Mouse (Mus musculus): ENCODE data around the gene Rnf149.
A peak's percentile ranks its signal among the peaks of the same experiment; 100 is the strongest.

The Rnf149 gene

GRCm38 (mm10) chr1:39575778-39576375 is 1.3 kb downstream of the Rnf149 start:
- DNase-seq (ENCODE audit: low spot score): no peak

GRCm38 (mm10) chr1:39573890-39574289 is 3.3 kb downstream of the Rnf149 start:
- no peak for DNase-seq (ENCODE audit: low spot score)

GRCm38 (mm10) chr1:39571653-39572052 is 5.6 kb downstream of the Rnf149 start:
- DNase-seq (ENCODE audit: low spot score): no peak

DNA sequence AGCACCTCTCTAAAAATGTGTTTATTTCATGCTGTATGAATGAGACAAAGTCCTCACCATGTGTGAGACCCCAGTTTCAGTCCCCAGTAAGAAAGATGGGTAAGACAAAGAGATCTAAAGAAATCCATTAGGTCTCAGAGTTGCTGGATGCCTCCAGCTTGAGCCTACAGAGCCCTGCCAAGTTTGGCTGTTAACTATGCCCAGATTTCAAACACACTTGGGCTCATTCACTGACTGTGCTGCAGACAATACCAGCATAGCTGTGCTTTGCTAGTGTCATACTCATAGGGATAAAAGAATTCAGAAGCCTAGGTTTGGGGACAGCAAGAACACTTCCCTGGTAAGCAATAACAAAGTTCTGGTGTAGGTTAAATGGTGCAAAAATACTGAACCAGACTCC is 9.1 kb downstream of the Rnf149 start:
- DNase-seq (ENCODE audit: low spot score): no peak

DNA sequence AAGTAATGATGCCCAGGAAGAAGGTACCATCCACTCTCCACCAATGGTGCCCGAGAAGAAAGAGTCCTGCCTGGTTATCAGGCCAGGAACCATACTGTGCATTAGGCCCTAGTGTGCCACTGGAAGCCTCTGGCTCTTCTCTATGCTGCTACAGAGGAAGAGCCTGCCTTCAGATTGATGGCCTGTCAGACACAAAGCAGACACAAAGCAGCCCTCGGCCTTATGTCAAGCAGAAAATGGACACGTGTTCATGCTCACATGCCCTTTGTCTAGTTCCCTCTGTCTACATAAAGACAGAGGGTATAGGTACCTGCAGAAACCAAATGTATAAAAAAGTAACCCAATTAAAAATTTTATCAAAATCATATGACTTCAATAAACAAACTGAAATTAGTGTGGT is 12.6 kb downstream of the Rnf149 start:
- DNase-seq (ENCODE audit: low spot score): no peak

DNA sequence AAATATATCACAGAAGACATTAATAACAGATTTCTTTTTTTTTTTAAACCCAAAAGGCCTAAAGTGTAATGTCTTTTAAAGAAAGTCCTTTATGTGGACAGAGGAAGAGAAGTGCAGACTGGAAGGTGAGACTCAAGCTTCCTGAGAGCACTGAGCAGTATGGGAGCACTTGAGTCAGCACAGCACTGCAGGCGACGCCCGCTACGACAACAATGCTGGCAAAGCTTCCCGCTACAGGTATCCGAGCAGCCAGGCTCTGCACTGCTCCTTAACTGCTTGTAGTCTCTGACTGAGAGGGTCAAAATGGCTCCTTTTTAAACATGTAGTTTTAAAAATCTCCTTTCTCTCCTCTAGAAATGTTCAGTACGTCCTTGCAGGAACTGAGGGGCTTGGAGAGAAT is 14.0 kb downstream of the Rnf149 start:
- no peak for DNase-seq (ENCODE audit: low spot score)

DNA sequence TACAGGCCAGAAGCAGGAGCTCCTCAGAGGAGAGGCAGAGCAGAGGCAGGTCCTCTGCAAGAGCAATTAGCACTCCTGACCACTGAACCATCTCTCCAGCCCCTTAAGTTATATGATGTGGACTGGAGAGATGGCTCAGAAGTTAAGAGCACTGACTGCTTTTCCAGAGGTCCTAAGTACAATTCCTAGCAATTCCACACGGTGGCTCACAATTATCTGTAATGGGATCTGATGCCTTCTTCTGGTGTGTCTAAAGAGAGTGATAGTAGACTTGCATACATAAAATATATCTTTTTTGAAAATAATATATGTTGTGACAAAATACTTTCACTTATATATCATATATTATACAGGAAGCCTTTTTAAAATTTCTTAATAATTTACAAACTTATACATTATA is 15.3 kb downstream of the Rnf149 start:
- DNase-seq (ENCODE audit: low spot score): no peak

DNA sequence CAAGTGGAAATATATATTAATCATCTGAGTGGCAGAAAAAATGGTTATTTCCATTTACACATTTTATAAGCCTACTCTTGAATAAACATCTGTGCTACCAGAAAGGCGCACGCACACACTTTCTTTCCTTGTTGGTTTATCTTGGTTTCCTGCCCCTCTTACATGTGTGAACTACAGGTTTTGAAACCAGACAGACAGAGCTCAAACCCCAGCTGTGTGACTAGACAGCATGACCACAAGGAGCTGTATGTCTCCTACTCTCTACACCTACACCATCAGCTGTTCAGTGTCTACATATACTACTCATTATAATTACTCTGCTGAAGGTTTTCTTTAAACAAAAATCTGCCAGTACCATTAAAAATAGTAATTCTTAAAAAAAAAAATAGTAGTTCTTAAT is 18.2 kb downstream of the Rnf149 start:
- DNase-seq (ENCODE audit: low spot score): no peak

GRCm38 (mm10) chr1:39555556-39556415 is 21.4 kb downstream of the Rnf149 start:
- DNase-seq (ENCODE audit: low spot score): no peak

- no peak for DNase-seq (ENCODE audit: low spot score)
Measured at GRCm38 (mm10) chr1:39549831-39550230, 27.4 kb downstream of the Rnf149 start.

DNA sequence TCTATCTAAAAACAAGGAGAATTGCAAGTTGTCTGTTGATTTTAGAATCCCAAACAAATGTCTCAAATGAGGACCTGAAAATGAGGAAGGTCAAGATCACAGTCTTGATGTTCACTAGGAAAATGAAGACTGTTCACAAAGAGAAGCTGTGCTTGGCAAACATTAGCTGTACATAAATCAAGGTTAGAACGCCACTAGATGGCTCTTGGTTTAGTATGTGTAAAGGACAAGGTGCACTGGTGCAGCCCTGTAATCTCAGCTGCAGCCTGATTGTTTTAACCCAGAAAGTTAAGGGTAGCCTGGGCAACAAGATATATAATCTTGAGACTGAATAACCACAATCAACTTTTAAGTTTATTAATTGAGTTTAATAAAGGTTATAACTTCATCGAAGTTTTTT is 30.0 kb downstream of the Rnf149 start:
- no peak for DNase-seq (ENCODE audit: low spot score)

GRCm38 (mm10) chr1:39546160-39546866 is 30.9 kb downstream of the Rnf149 start:
- DNase-seq (ENCODE audit: low spot score): no peak

DNA sequence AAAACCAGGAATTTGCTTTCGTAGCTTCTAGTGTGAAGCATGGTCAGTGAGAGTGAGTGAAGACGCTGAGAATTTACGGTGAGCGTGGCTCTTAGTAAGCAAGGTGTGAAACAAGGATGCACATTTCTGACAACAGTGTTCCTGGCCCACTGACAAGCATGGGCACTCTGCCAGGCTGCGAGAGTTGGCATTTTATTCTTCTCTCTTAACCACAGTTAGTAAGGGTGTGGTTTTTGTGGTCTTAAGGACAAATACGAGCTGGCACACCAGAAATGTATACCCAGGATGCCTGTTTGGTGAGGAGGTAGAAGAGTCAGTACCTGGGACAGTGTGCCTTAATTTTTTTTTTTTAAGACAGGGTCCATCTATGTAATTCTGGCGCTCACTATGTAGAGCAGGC is 31.6 kb downstream of the Rnf149 start:
- no peak for DNase-seq (ENCODE audit: low spot score)

DNA sequence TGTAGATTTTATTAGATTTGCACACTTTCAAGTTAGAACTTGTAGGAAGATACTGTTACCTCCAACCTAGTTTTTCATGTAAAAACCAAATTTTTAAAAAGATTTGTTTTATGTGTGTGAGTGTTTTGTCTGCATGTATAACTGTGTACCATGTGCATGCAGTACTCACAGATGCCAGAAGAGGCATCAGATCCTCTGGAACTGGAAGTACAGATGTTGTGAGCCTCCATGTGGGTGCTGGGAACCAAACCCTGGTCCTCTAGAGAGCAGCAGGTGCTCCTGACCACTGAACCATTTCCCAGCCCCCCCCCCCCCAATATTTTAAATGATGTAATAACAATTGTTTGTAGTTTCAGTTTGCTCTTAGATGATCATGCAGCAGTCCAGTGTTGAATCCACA is 36.6 kb downstream of the Rnf149 start:
- DNase-seq (ENCODE audit: low spot score): no peak

GRCm38 (mm10) chr1:39537631-39538380 is 39.4 kb downstream of the Rnf149 start:
- no peak for DNase-seq (ENCODE audit: low spot score)

DNA sequence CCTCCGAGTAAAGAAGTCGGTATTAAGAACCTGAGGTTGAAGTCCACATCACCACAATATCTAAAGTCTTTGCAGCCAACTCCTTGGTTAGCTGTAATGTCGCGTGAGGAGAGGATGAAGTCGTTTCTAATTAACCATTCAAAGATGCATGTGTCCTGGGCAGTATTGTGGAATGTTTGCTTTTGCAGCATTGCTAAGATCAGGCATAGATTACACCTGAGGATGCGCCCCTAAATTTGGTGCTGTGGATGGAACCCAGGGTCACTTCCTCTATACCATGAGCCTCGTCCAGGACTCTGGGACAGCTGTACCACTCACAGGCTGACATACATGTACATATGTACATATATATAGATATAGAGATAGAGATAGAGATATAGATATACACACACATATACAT is 40.5 kb downstream of the Rnf149 start:
- DNase-seq (ENCODE audit: low spot score): no peak

GRCm38 (mm10) chr1:39535515-39536311 is 41.5 kb downstream of the Rnf149 start:
- peak; percentile 98 for DNase-seq (ENCODE audit: low spot score)

- no peak for DNase-seq (ENCODE audit: low spot score)
Measured at GRCm38 (mm10) chr1:39534831-39535230, 42.4 kb downstream of the Rnf149 start, which contains the start of gene Cnot11. TSS of gene Cnot11 (plus strand) at chr1:39534992.

- DNase-seq (ENCODE audit: low spot score): no peak
Measured at GRCm38 (mm10) chr1:39533917-39534316, 43.3 kb downstream of the Rnf149 start.

DNA sequence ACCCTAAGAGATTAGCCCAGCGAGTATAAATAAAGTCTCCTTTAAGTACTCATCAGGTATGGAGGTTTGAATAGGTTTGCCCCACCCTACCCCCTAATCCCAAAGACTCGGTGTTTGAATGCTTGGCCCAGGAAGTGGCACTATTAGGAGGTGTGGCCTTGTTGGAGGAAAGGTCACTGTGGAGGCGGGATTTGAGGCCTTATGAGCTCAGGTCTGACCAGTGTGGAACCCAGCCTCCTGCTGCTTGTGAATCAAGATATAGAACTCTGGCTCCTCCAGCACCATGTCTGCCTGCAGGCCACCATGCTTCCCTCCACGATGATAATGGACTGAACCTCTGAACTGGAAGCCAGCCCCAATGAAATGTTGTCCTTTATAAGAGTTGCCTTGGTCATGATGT is 46.2 kb downstream of the Rnf149 start:
- no peak for DNase-seq (ENCODE audit: low spot score)

DNA sequence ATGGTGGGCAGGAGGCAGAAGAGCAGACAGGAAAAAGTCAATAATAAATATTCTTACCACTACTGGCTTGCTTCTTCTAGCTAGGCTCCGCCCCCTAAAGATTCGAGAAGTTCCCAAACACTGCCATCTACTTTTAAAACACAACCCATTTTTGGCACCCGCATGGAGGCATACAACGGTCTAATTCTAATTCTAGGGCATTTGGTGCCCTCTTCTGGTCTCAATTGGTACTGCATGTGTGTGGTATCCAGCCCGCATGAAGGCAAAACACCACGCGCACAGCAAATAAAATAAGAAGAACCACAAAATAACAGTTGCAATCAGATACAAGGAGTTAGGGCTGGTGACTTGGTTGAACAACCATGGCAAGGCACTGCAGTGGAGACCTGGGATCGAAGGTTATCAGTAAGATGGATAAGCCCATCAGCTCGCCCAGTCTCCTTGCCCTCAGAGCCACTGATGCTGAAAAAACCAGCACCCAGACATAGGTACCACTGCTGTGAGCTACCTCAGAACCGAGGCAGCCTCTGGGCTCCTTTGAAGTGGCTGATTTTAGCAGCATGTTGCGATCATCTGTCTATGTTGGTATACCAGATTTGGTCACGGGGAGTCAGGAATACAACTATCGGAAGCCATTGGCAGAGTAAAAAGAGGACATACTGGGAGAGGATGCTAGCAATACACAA is 46.8 kb downstream of the Rnf149 start:
- peak; percentile 53 for DNase-seq (ENCODE audit: low spot score)

Data from yolk sac, embryonic 10.5 days (tissue).